Mouse (Mus musculus) embryonic facial prominence, embryonic 13.5 days (tissue): ENCODE results near the gene Bmp6. TPM values are rescaled to one million over a fixed set of nuclear protein-coding genes. Genes with fewer than 3 reads are reported as not detected.

Experiments
- ATAC-seq: fragments of 200-750 bp; cut with Nextera tagmentation; 2 replicates; pipeline ENCODE4 v1.8.0; 2017; ENCODE audit warnings: low read depth; ENCODE audit not compliant: insufficient number of reproducible peaks, insufficient read depth, low FRiP score, low TSS enrichment
- H3K27ac ChIP-seq: fragments of 300-500 bp; sonication (generic); 2 replicates; pipeline ENCODE4 v1.5.1; 2015; ENCODE audit warnings: moderate library complexity, mild to moderate bottlenecking, inconsistent platforms
- H3K27me3 ChIP-seq: fragments of 300-500 bp; sonication (generic); 2 replicates; pipeline ENCODE4 v1.6.1; 2015; ENCODE audit warnings: mild to moderate bottlenecking, inconsistent platforms
- H3K36me3 ChIP-seq: fragments of 300-500 bp; sonication (generic); 2 replicates; pipeline ENCODE4 v1.6.1; 2015; ENCODE audit warnings: mild to moderate bottlenecking, inconsistent platforms
- H3K4me1 ChIP-seq: fragments of 300-500 bp; sonication (generic); 2 replicates; pipeline ENCODE4 v1.6.1; 2015; ENCODE audit warnings: inconsistent platforms
- H3K4me2 ChIP-seq: fragments of 300-500 bp; sonication (generic); 2 replicates; pipeline ENCODE4 v1.6.1; 2015; ENCODE audit warnings: moderate library complexity, mild to moderate bottlenecking, inconsistent platforms
- H3K4me3 ChIP-seq: fragments of 300-500 bp; sonication (generic); 2 replicates; pipeline ENCODE4 v1.5.1; 2015; ENCODE audit warnings: mild to moderate bottlenecking, inconsistent platforms
- H3K9ac ChIP-seq: fragments of 300-500 bp; sonication (generic); 2 replicates; pipeline ENCODE4 v1.6.1; 2015; ENCODE audit warnings: mild to moderate bottlenecking, inconsistent platforms
- H3K9me3 ChIP-seq: fragments of 300-500 bp; sonication (generic); 2 replicates; pipeline ENCODE4 v1.6.1; 2016; ENCODE audit warnings: inconsistent platforms
- WGBS: fragments of 180-500 bp; shearing (Covaris S2); methylation state at CpG from one replicate; pipeline ENCODE4 v1.1.7; 2015; ENCODE audit warnings: mixed read lengths; 5-methylcytosine and 5-hydroxymethylcytosine counted together
- polyA plus RNA-seq: library from polyadenylated mRNA; unstranded; fragments of >200 nt; fragmentation: Nextera tagmentation; extraction: Ambion mirVana; gene quantifications from 2 replicates; pipeline ENCODE4 v1.2.1, GENCODE M21; 2015

The Bmp6 gene
- polyA plus RNA-seq, 1 experiment from 2014 or later, result 4.3 TPM

DNA sequence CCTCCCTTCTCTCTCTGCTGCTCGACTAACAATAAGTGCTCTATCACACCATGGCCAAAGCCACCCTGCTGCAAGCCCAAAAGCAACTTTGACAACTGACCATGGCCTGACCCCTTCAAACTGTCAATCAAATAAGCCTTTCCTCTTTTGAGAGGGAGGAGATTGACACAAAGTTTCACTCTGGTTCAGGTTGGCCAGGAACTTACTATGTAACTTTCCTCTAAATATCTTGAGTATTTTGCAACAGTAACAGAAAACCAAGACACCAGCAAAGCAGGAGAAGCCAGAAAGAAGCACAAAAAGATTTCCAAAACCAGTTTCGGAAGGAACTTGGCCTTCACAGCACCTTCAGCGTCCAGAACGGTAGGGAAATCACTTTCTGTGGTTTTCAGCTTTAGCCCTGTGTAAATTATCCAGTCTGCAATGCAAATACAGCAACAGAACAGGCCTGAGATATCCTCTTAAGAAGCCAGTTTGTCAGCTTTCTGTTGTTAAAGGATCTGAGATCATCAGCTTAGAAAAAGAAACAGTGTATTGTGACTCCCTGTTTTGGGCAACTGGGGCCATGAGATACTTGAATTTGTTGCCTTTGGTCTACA is 177.2 kb downstream of the Bmp6 start:
- Histone ChIP-seq H3K36me3 (peaks cover 59% of the 10 kb centered on the region), H3K27me3 (no peaks in the 10 kb centered on the region), H3K27ac (no peak overlapping the region), H3K9me3 (no peaks in the 10 kb centered on the region), H3K4me2 (no peak overlapping the region), H3K4me1 (peaks cover 29% of the 10 kb centered on the region), H3K9ac (no peak overlapping the region), H3K4me3 (no peak overlapping the region)
- no peak for ATAC-seq
- WGBS, result 84% methylated on average over 4 of the region's 4 CpGs

DNA sequence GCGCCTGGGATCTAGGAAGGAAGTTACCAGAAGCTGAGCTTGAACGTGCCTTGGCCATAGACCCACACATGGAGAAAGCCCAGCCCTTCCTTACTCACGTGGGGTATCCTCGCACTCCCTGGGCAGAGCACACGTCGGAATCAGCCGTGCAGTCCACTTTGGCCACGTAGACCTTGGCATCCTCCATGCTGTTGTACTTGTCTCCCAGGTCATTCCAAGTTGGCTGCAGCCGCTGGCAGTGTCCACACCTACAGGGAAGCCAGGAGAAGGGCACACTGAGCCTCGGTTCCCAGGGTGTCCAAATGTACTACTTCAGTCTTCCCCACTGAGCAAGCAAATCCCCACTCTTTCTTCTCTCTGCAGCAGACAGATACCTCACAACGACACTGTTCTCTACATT is 178.3 kb downstream of the Bmp6 start:
- H3K27me3 ChIP-seq, result no peaks in the 10 kb centered on the region
- no peak overlapping the region for H3K4me3 ChIP-seq
- no peak for ATAC-seq
- H3K9me3 ChIP-seq, result no peaks in the 10 kb centered on the region
- no peak overlapping the region for H3K9ac ChIP-seq
- 92% methylated on average over 11 of the region's 11 CpGs for WGBS
- no peak overlapping the region for H3K4me2 ChIP-seq
- peaks cover 48% of the 10 kb centered on the region for H3K36me3 ChIP-seq
- peaks cover 31% of the 10 kb centered on the region for H3K4me1 ChIP-seq
- H3K27ac ChIP-seq, result no peak overlapping the region

DNA sequence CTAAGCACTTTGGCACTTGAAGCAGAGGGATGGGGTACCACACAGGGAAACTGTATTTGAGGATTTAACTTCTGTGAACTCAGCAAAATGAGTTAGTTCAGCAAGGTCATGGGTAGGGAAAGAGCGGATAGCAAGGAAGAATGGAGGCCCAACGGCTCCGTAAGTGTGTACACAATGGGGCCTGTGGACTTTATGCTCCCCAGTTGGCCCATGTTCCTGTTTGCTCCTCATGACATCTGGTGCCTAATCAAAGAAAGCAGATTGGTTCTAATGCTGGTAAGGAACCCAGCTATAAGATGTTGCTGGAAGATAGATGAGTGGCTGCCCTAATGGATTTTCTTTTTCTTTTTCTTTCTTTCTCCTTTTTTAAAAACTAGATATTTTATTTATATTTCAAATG is 180.4 kb downstream of the Bmp6 start:
- H3K9ac ChIP-seq, result no peak overlapping the region
- peaks cover 37% of the 10 kb centered on the region for H3K4me1 ChIP-seq
- no peaks in the 10 kb centered on the region for H3K9me3 ChIP-seq
- no peak overlapping the region for H3K4me3 ChIP-seq
- peaks cover 28% of the 10 kb centered on the region for H3K36me3 ChIP-seq
- WGBS, result 91% methylated on average over 3 of the region's 3 CpGs
- H3K27ac ChIP-seq, result no peak overlapping the region
- H3K27me3 ChIP-seq, result no peaks in the 10 kb centered on the region
- ATAC-seq, result no peak
- H3K4me2 ChIP-seq, result no peak overlapping the region

DNA sequence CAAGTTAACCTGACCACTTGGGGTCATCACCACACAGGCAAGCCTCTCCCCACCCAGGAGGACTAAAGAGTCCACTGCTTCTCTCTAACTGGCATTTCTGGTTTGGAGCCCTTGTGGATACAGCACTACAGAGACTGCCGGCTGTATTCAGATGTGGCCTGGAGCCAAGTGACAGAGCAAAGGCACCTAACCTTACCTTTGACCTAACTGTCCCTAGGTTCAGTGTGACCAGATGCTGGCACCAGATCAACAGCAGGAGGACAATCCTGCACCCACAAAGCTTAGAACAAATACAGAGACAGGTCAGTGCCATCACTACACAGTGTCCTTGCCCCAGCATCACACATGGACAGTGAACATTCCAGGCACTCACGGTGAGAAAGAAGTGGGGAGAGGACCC is 181.2 kb downstream of the Bmp6 start:
- H3K9ac ChIP-seq, result 0 out of 2 replicates have a peak overlapping the region, but pooled peaks have one; percentile 90
- ATAC-seq, result no peak
- H3K4me3 ChIP-seq, result peak overlapping the region; percentile 89; the same call in 1 of the 2 replicates
- no peaks in the 10 kb centered on the region for H3K27me3 ChIP-seq
- H3K4me2 ChIP-seq, result peak overlapping the region; percentile 74
- H3K9me3 ChIP-seq, result no peaks in the 10 kb centered on the region
- peaks cover 37% of the 10 kb centered on the region for H3K4me1 ChIP-seq
- WGBS, result 77% methylated on average over 2 of the region's 2 CpGs
- H3K27ac ChIP-seq, result no peak overlapping the region
- H3K36me3 ChIP-seq, result peaks cover 22% of the 10 kb centered on the region

DNA sequence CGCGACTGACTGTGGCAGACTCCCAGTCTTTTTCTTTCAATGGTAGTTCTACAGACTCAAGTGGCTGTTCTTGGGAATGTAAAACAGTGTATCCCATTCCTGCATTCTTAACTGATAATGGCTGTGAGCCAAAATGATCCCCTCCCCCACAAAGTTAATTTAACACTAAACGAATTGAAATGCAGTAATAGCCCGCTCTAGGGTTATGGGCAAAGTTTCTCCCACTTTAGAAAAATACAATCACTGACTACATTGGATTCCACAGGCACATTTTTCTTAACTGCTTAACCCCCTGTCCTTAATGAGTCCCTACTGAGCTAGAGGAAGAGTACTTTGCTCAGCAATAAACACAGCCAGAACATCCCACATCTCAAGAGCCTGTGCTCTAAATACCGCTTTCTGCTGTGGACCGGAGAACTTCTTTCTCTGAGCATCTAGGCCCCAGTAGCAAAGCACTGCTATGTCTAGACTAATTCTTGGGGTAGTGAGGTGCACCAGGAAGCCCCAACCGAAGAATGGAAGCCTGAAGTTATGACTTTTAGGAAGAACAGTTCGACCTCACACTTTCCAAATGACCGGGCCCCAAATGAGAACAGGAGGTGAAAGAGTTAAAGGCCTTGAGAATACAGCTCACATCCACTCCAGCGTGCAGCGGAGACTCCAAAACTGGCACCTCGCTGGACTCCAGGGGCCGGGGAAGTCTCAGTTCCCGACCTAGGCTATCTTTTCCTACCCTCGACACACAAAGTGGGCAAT is 182.3 kb downstream of the Bmp6 start:
- ATAC-seq, result no peak
- peaks cover 31% of the 10 kb centered on the region for H3K4me1 ChIP-seq
- peak overlapping the region; percentile 74 for H3K4me2 ChIP-seq
- H3K9ac ChIP-seq, result peak overlapping the region; percentile 90
- H3K27ac ChIP-seq, result peak overlapping the region; percentile 92
- H3K36me3 ChIP-seq, result peaks cover 13% of the 10 kb centered on the region
- WGBS, result 6% methylated on average over 15 of the region's 15 CpGs
- H3K9me3 ChIP-seq, result no peaks in the 10 kb centered on the region
- peak overlapping the region; percentile 89 for H3K4me3 ChIP-seq
- peaks cover under 1% of the 10 kb centered on the region; the same call in 1 of the 2 replicates for H3K27me3 ChIP-seq

DNA sequence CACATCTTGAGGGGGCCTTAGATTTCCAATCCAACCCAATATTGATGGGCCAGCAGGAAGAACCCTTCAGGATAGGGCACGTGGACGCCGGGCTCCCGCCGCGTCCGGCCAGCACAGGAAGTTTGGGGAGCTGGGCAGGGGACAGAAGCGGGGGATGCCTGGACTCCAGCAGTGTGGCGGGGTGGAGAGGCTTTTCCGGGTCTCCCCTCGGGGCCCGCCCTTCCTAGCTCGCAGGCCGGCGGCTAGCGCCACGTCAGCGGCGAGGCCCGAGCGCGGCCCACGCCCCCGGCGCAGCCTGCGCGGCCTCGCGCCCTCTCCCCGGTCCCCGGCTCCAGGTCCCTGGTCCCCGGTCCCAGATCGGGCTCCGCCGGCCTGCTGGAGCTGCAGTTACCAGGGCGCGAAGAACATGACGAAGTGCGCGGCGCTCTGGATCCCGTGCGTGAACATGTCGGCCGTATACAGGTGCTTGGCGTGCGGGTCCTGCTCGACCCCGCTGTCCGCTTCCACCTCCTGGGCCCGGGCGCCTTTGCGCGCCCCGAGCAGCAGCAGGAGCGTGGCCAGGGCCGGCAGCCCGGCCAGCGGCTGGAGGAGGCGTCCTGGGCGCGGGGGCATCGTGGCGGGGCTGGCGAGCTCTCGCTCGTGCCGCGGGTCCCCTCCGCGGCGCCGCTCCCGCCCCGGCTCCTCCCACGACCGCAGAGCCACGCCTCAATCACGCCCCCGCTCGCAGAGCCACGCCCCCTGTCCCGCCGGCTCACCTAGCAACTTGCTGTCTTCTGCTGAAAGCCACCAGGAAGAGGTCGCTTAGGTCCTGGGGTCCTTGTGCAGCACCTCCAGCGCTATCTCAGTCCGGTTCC is 183.1 kb downstream of the Bmp6 start:
- Histone ChIP-seq H3K27me3 (peaks cover 4% of the 10 kb centered on the region; the same call in 1 of the 2 replicates), H3K4me1 (peaks cover 31% of the 10 kb centered on the region), H3K9ac (peak overlapping the region; percentile 90), H3K27ac (peak overlapping the region; percentile 92), H3K9me3 (no peaks in the 10 kb centered on the region), H3K4me3 (peak overlapping the region; percentile 89), H3K4me2 (peak overlapping the region; percentile 74), H3K36me3 (peaks cover 5% of the 10 kb centered on the region)
- ATAC-seq, result peak; percentile 82
- WGBS, result under 1% methylated on average over 71 of the region's 87 CpGs

DNA sequence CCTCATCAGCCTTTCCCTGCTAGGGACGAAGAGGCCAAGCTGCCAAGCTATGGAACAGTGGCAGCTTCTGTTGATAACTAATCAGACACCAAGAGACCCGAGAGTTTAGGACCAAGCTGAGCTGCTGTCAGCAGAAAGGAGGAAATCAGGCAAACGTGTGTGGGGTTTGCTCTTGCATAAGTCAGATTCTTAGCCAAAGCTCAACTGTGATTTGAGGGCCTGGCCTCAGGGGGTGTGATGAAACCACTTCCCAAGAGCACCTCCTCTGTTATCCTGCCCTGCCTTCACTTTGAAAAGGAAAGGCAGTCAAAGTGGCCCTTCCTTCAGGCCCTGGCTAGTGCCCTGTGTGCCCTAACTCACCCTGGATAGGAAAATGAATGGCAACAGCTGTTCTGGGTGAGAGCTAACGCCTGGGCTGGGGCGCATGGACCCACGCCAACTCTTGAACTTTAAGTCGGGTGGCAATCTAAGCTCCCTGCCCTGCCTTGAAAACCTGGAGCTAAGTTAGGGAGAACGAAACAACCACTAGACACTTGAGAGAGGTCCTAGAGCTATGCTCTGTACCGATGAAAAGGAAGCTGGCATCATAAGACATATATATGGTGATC is 183.9 kb downstream of the Bmp6 start, which contains the start of gene Txndc5:
Txndc5 (minus strand) TSS at position 138 of the 608 bp plus-strand sequence.
- H3K4me2 ChIP-seq, result peak within 1 kb of the TSS; percentile 74
- no peaks in the 10 kb centered on the region for H3K9me3 ChIP-seq
- no peak for ATAC-seq
- H3K9ac ChIP-seq, result peak within 1 kb of the TSS; percentile 90
- peak within 1 kb of the TSS; percentile 92 for H3K27ac ChIP-seq
- WGBS, result 52% methylated on average over 9 of the region's 9 CpGs
- H3K27me3 ChIP-seq, result peaks cover 4% of the 10 kb centered on the region; the same call in 1 of the 2 replicates
- peak within 1 kb of the TSS; percentile 89 for H3K4me3 ChIP-seq
- no peaks in the 10 kb centered on the region for H3K36me3 ChIP-seq
- H3K4me1 ChIP-seq, result peaks cover 36% of the 10 kb centered on the region

DNA sequence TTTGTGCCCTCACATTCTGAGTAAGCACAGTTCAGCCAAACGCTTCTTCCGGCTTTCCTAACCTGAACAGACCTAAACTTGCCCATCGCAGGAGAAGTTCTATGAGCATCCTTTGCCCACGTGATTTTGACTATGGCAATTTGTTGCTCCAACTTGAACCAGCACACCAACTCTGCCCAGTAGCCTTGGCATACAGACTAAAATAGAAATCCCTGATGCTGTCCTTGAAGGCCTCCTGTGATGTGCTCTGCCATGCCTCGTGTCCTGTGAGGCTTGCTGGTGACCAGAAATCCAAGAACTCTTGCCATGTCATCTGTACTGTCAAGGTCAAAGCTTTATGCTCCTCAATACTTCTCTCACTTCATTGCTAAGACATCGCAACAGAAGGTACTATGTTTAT is 184.7 kb downstream of the Bmp6 start:
- Histone ChIP-seq H3K4me3 (no peak overlapping the region), H3K4me2 (no peak overlapping the region), H3K27ac (no peak overlapping the region), H3K27me3 (peaks cover 4% of the 10 kb centered on the region; the same call in 1 of the 2 replicates), H3K4me1 (peaks cover 40% of the 10 kb centered on the region), H3K9me3 (no peaks in the 10 kb centered on the region), H3K36me3 (no peaks in the 10 kb centered on the region), H3K9ac (no peak overlapping the region)
- WGBS, result 90% methylated on average over 6 of the region's 6 CpGs
- no peak for ATAC-seq

DNA sequence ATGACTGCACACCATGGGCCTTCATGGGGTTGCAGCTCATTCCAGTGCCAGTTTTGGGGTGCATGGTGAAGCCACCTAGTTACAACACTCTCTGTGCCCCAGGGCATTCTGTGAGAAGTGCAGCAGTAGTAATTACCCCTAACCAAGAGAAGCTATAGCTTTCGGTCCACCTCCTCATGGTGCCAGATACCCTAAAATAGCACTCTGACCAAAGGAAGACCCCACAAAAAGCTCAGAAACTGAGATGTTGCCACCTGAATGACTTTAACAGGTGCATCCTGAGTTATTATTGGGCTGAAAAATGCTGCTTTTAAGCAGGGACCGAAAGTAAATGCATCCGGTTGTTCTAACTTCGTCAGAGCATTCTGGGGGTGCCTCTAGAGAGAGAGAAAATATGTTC is 186.6 kb downstream of the Bmp6 start:
- H3K36me3 ChIP-seq, result no peaks in the 10 kb centered on the region
- peaks cover 4% of the 10 kb centered on the region; the same call in 1 of the 2 replicates for H3K27me3 ChIP-seq
- H3K27ac ChIP-seq, result no peak overlapping the region
- H3K9me3 ChIP-seq, result no peaks in the 10 kb centered on the region
- peaks cover 25% of the 10 kb centered on the region for H3K4me1 ChIP-seq
- H3K9ac ChIP-seq, result no peak overlapping the region
- H3K4me2 ChIP-seq, result no peak overlapping the region
- no peak overlapping the region for H3K4me3 ChIP-seq
- WGBS, result 83% methylated on average over 4 of the region's 4 CpGs
- no peak for ATAC-seq

DNA sequence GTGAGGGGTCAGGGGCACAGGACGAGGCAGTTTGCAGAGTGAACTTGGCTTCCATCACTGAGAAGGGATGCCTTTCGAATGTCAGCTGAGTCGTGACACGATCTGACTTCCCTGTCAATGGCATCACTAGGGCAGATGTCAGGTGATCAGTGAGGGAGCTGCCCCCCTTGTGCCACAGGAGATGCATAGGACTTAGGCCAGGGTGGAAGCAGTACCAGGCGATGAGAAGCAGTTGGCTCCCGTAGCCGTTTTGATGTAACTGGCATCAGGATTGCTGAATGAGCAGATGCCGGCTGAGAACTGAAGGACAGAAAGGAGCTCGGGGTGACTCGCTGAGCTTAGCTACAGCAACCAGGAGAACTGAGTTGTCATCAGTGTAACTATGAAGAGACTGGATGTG is 188.6 kb downstream of the Bmp6 start:
- peaks cover 7% of the 10 kb centered on the region; the same call in 1 of the 2 replicates for H3K27me3 ChIP-seq
- H3K36me3 ChIP-seq, result no peaks in the 10 kb centered on the region
- H3K4me1 ChIP-seq, result peaks cover 15% of the 10 kb centered on the region
- H3K4me3 ChIP-seq, result no peak overlapping the region
- 86% methylated on average over 10 of the region's 10 CpGs for WGBS
- H3K9ac ChIP-seq, result no peak overlapping the region
- H3K27ac ChIP-seq, result no peak overlapping the region
- ATAC-seq, result no peak
- H3K4me2 ChIP-seq, result no peak overlapping the region
- H3K9me3 ChIP-seq, result no peaks in the 10 kb centered on the region

DNA sequence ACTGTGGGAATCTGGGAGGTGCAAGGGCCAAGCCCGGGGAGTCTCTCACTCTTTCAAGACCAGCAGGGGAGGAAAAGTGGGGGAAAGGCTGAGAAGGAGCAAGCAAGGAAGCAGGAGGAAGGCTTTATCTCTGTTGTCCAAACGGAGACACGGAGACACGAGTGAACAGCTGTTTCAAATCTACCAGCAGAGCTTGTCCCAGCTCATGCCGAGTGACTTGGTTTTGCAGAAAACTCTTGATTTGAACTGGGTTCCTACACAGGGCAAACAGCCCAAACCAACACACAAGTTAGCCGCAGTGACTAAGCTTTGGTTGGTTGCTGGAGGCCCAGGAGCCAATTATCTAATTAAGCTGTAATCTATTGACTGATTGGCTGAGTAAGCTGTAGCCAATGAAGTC is 189.1 kb downstream of the Bmp6 start:
- Histone ChIP-seq H3K4me2 (no peak overlapping the region), H3K36me3 (no peaks in the 10 kb centered on the region), H3K27ac (no peak overlapping the region), H3K4me1 (peaks cover 10% of the 10 kb centered on the region), H3K27me3 (peaks cover 7% of the 10 kb centered on the region; the same call in 1 of the 2 replicates), H3K9ac (no peak overlapping the region), H3K4me3 (no peak overlapping the region), H3K9me3 (no peaks in the 10 kb centered on the region)
- 16% methylated on average over 6 of the region's 6 CpGs for WGBS
- ATAC-seq, result no peak
